Mouse (Mus musculus) CD8-positive naive resting alpha-beta T cell, adult 2 months (primary cell): ENCODE measurements around the gene C3.

ENCODE experiments used
- DNase-seq, 2 experiments: peaks; one replicate each; pipeline ENCODE4 v3.0.0; 2022; ENCODE audit warnings: low read depth in 2 of 2, low spot score in 2 of 2

Gene C3

GRCm38 (mm10) chr17:57223313-57223712, 4.6 kb downstream of the C3 start:
- DNase-seq: no peak

- no peak for DNase-seq
Measured at GRCm38 (mm10) chr17:57221911-57222310, 6.0 kb downstream of the C3 start.

DNA sequence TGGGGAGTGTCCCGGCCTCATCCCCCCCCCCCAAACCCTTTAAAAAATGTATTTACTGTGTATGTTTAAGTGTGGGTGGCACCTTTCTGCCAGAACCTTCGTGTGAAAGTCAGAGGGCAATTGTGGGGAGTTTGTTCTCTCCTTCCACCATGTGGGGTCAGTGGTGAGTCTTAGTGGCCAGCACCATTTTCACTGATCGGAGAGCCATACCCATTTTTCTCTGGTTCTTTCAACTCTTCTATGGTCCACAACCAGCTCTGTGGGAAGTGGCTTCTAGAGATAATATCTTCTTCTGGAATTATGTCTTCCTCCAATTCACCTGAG, 8.1 kb downstream of the C3 start:
- DNase-seq: peak in 1 of 2 experiments; percentile 10

- DNase-seq: peak; percentile 76 to 83
Measured at GRCm38 (mm10) chr17:57219167-57219883, 8.6 kb downstream of the C3 start.

DNA sequence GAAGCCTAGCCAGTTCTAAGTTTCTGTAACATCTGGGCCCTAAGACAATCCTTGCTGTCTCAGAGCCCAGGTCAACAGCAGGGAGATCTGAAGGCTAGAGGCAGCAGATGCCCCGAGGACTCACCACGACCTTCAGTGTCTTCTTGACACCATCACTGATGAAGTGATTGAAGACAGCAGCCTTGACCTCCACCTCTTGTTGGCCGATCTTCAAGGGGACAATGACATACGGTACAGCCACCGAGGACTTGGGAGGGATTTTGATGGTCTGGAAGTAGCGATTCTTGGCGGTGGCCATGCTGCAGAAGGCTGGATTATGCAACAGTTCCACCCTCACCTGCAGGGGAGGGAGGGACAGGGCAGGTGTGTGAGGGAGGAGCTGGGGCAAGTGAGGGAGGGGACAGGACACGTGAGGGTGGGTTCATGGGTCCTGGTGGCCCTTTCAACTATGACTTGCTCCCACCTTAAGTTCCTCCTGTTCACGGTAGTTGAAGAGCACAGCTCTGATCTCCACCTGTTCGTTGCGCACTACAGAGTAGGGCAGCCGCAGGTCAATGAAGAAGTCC, 9.5 kb downstream of the C3 start:
- DNase-seq: no peak

GRCm38 (mm10) chr17:57214676-57215387, 13.1 kb downstream of the C3 start:
- no peak for DNase-seq

DNA sequence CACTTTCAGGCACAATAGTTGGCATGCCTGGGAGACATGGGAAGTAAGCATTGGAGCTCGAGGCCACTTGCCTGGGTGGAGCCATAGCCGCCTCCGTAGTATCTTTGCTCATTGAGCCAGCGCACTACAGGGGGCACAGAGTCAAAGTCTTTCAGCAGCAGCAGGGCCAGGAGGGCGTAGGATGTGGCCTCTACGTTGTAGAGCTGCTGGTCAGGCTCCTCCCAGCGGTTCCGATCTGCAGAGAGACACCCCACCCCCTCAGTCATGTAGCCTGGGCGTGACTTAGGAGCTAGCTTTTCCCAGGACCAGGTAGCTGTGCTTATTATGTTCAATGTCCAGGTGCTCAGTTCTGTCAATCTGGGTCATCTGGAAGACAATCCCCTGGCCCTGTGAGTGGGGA, 16.4 kb downstream of the C3 start:
- no peak for DNase-seq

DNA sequence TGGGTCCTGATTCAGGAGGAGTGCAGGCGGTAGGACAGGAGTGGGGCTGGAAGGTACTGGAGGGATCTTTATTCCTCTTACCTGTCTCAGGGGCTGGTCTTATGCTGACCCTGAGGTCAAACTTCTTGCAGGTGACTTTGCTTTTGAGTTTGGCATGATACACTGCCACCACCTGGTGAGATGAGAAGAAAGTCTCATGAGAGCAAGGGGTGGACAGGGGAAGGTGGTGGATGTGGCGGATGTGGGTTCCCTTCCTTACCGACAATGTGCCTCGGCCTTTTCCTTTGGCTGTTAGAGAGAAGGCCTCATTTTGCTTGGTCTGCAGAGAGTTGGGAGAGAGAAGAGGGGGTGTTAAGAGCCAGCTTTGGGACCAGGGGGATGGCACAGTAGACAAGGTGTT, 18.6 kb downstream of the C3 start:
- peak in 1 of 2 experiments; percentile 11 for DNase-seq

DNA sequence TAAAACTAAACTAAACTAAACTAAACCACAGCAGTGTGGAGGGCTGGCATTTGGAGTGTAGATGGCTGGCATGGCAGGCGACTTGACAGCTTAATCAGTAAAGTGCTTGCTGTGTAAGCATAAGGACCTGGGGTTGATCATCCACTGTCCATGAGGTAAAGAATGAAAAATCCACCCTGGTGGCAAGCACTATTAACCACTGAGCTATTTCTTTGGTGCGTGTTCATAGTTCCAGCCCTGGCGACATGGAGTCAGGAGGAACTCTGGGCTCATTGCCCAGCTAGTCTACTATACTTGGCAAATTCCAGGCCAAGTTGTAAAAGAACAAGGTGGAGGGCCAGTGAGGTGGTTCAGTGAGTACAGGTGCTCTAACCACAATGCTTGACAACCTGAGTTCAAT, 20.0 kb downstream of the C3 start:
- no peak for DNase-seq

DNA sequence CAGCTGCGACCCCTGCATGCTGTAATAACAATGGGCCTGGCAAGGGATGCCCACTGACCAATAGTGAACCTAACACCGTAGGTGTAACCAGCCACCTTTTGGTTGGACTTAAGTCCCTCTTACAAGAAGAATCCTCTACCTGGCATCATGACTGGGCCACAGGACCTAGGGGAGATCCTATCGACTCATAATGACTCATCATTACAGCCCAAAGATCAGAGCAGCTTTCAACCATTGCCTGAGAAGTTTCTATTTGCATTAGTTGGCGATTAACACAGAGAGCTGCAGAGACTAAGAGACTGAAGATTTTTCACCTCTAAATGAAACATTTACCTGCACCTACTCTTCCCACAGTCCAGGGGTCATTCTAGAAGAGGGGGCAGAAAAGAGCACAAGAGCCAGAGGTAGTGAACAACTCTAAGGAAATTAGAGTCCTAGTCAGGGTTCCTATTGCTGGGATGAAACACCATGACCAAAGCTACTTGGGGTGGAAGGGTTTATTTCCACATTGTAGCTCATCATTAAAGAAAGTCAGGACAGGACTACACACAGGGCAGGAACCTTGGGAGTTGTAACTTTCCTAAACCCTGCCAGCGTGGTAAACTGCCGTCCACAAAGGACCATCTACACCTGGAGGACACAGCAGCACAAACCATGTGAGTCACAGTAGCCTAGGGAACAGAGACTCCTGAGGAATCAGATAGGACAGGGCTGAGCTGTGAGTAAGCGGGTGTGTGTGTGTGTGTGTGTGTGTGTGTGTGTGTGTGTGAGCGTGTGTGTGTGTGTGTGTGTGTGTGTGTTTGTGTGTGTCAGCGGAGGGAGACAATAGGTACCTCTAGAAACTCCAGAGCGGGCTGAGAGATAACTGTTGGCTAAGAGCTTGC, 25.9 kb downstream of the C3 start:
- no peak for DNase-seq

GRCm38 (mm10) chr17:57198252-57198651, 29.7 kb downstream of the C3 start:
- DNase-seq: no peak

DNA sequence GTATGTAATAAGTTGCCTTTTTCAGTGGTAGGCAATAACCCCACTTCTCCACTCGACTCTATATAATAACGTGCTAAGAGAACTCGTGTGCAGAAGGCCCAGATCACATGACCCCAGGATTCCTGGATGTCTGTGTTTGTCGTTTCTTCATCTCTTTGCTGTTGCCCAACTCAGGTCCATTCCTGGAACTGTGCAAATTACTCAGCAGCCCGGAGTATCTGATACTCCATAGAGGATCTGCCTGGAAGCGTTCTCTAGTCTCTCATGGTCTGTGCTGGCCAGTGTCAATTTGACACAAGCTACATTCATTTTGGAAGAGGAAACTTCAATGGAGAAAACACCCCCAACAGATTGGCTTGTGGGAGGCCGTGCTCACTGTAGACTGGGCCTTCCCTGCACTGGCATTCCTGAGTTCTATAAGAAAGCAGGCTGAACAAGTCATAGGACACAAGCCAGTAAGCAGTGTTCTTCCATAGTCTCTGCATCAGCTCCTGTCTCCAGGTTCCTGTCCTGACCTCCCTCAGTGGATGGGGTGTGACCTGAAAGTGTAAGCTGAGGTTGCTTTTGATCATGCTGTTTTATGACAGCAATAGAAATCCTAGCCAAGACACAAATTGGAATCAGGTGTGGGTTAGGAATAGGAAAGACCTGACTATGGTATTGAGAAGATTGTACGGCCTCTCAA, 32.5 kb downstream of the C3 start:
- DNase-seq: no peak

GRCm38 (mm10) chr17:57194771-57195170, 33.2 kb downstream of the C3 start:
- no peak for DNase-seq

GRCm38 (mm10) chr17:57194041-57194507, 33.9 kb downstream of the C3 start, which contains the start of gene Tnfsf14:
Gene Tnfsf14 (minus strand): TSS chr17:57194177.
- DNase-seq: peak; percentile 9 to 29

DNA sequence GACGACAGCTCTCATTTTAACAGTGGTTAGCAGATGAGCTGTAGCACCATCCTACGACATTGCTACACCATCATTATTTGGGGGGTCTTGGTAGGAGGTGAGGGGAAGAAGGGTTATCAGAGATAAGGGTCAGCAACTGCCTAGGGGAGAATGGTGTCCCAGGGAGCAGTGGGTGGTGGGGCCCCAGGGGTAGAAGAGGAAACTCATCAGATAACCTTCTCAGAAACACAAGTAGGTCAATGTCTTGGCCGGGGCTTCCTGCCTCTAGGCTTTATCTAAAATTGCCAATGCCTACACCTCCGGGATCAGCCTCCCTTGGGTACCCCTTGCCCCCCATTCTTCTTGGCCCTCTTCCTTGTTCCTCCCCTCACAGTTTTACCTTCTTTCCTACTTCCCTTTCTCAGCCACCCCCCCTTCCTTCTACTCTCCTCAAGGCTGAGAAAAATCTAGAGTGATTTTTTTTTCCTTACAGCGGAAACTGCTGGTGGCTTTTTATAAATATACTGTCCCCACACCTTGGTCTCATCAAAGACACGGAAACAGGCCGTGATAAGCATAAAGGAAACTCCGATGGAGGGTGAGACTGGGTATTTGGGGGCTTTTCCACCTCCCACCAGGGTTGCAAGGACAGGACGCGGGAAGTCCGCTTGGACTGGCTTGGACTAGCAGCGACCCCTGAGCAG, 39.3 kb downstream of the C3 start:
- DNase-seq: no peak

DNA sequence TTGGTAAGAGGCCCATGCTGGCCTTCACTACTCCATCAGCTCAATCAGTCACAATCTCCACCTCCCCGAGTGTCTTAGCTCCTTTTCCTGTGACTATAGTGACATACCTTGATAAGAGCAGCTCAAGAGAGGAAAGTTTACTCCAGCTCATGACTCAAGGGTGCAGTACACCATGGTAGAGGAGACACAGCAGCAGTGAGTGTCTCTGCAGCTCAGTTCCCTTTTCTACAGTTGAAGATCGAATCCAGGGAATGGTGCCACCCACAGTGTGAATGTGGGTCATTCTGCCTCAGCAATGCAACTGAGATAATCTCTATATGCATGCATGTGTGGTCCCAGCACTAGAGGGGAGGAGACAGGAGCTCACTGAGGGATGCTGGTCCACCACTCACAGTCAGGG, 42.3 kb downstream of the C3 start:
- no peak for DNase-seq

GRCm38 (mm10) chr17:57182871-57183270, 45.1 kb downstream of the C3 start:
- DNase-seq: no peak

DNA sequence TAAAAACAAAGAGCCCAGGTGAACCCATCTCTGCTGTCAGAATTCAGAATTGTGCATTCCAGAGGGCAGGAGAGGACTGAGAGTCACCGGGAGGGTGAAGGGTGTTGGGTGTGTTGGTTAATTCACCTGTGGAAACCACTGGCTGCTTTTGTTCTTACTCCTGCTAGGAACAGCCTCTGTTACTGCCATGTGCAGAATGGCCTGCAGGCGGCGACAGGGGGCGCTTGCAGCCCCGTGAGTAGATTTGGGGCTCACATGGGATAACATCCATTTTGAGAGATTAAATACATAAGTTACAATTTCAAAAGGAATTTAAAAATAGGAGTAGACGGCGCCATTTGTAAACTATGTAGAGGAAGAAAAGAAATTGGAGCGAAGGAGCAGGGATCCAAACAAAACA, 47.6 kb downstream of the C3 start:
- DNase-seq: peak; percentile 37 to 56

DNA sequence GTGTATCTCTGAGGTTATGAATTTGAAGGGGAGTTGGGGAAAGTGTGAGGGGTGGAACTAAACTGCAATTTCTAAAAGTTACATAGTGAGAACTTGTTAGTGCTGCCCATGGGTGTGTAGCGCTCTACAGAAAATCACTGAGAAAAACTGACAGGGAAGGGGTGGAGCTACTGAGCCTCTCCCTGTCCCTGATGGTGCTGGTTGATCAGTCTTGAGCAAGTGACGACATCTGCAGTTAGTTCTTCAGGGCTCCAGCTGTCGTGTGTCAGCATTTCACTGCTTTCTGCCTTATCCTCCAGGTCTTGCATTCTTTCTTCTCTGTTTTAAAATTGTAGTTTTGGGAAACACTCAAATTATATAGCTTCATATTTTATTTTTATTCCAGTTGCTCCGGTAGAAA, 54.6 kb downstream of the C3 start:
- DNase-seq: no peak

DNA sequence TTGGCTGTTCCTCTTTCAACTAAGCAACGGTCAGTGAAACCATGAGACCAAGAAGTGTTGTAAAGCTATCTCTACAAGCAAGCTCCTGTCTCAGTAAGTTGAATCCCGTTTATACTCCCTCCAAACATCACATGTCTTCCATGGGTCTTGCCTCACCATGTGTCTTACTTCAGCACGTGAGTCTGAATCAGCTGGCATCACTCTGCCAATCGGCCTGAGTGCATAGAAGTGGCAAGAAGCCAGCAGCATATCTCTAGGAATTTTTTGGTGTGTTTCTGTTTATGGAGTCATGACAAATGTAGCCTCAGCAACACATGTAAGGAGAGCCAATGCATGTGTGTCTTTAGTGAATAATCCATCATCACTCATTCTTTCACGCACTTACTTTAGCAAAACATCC, 55.6 kb downstream of the C3 start:
- DNase-seq: no peak
